ENCODE assay signal across 40 mouse cellular contexts in the genomic region with DNA sequence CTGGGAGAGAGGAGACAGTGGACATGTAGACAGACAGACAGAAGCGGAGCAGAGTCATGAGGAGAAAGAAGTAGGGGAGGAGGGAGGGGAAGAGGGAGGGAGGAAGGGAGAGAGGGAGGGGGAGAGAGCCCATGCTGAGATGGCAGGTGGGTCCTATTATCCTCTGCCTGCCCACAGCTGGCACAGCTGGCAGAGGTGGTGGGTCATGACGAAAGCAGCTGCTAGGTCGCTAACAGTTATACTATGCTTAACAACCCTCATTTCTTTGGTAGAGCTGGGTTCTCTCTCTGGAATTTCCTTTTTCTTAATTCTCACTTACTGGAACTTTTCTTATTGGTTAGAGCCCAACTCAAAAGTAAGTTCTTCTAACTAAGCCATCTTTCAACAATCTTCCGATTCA. TPM values are rescaled to one million over a fixed set of nuclear protein-coding genes. Genes with fewer than 3 reads are reported as not detected.
"Had no signal": no experiment of that assay in that cellular context is flagged by ENCODE, and none has a peak within 500 bp of the region (broad histone marks: within the 10 kb centered on the region; RNA-seq: fewer than 3 reads in every experiment).

No protein-coding gene starts in this region.

- ATAC-seq: hindbrain, embryonic 16.5 days; inflammation-experienced regulatory T-cells, adult 6 months; intestine, embryonic 15.5 days; intestine, postnatal 0 days; liver, embryonic 12.5 days had no signal

- H3K4me2 ChIP-seq: heart, embryonic 11.5 days; heart, embryonic 13.5 days; heart, embryonic 15.5 days; hindbrain, embryonic 12.5 days; hindbrain, embryonic 14.5 days; intestine, embryonic 15.5 days; limb, embryonic 13.5 days; limb, embryonic 15.5 days; liver, embryonic 12.5 days had no signal

- H3K27ac ChIP-seq: gastrocnemius, adult 2 months; heart, adult 2 months; heart, embryonic 13.5 days; heart, embryonic 15.5 days; hindbrain, embryonic 10.5 days; hindbrain, embryonic 12.5 days; hindbrain, embryonic 14.5 days; intestine, embryonic 15.5 days; layer of hippocampus, adult 2 months; limb, embryonic 13.5 days; limb, embryonic 15.5 days; liver, embryonic 12.5 days had no signal

- H3K9ac ChIP-seq: heart, embryonic 13.5 days; heart, embryonic 15.5 days; hindbrain, embryonic 12.5 days; hindbrain, embryonic 14.5 days; intestine, embryonic 15.5 days; limb, embryonic 13.5 days; limb, embryonic 15.5 days; liver, embryonic 12.5 days had no signal

- H3K4me1 ChIP-seq: heart, embryonic 13.5 days; heart, embryonic 15.5 days; hindbrain, embryonic 10.5 days; hindbrain, embryonic 12.5 days; intestine, embryonic 15.5 days; limb, embryonic 15.5 days; liver, embryonic 12.5 days had no signal

- H3K4me3 ChIP-seq: gastrocnemius, adult 2 months; heart, adult 2 months; heart, embryonic 13.5 days; heart, embryonic 15.5 days; hindbrain, embryonic 10.5 days; hindbrain, embryonic 12.5 days; intestine, embryonic 15.5 days; layer of hippocampus, adult 2 months; limb, embryonic 13.5 days; limb, embryonic 15.5 days; liver, embryonic 12.5 days had no signal

- H3K9me3 ChIP-seq: heart, embryonic 15.5 days; hindbrain, embryonic 12.5 days; intestine, embryonic 15.5 days; limb, embryonic 13.5 days; limb, embryonic 15.5 days; liver, embryonic 12.5 days had no signal

- DNase-seq: gastrocnemius, adult 2 months; gastrocnemius, postnatal 10 days; gastrocnemius, postnatal 36 days; heart, adult 2 months; heart, postnatal 14 days; heart, postnatal 4 days; kidney, adult 18-20 months; kidney, adult 8-10 months; kidney, postnatal 10 days; kidney, postnatal 25 days; kidney, postnatal 4 days; layer of hippocampus, adult 9-11 months; layer of hippocampus, postnatal 36 days; left cerebral cortex, postnatal 4 days had no signal

- H3K27me3 ChIP-seq: heart, embryonic 13.5 days; heart, embryonic 15.5 days; hindbrain, embryonic 12.5 days; intestine, embryonic 15.5 days; limb, embryonic 13.5 days; limb, embryonic 15.5 days; liver, embryonic 12.5 days had no signal

- H3K36me3 ChIP-seq: heart, embryonic 13.5 days; heart, embryonic 15.5 days; hindbrain, embryonic 10.5 days; hindbrain, embryonic 12.5 days; intestine, embryonic 15.5 days; limb, embryonic 13.5 days; limb, embryonic 15.5 days; liver, embryonic 12.5 days had no signal

RNA-seq across cellular contexts. Expression of gene Gm5426, which starts 28.9 kb away (rescaled TPM):
- total RNA-seq: gastrocnemius, adult 2 months; gastrocnemius, postnatal 10 days; gastrocnemius, postnatal 36 days; heart, adult 2 months; heart, postnatal 14 days; heart, postnatal 4 days; layer of hippocampus, adult 2 months; layer of hippocampus, postnatal 14 days; layer of hippocampus, postnatal 36 days; left cerebral cortex, adult 18-20 months; left cerebral cortex, adult 8-10 months; left cerebral cortex, postnatal 10 days; left cerebral cortex, postnatal 25 days; left cerebral cortex, postnatal 4 days; liver, adult 2 months had no signal
- polyA plus RNA-seq: frontal cortex, adult 2 months; gonadal fat pad, adult 2 months; heart, adult 2 months; heart, embryonic 11.5 days; heart, embryonic 13.5 days; heart, embryonic 15.5 days; heart, postnatal 0 days; hindbrain, embryonic 10.5 days; hindbrain, embryonic 12.5 days; hindbrain, embryonic 14.5 days; hindbrain, embryonic 16.5 days; intestine, embryonic 15.5 days; intestine, postnatal 0 days; kidney, embryonic 14.5 days; kidney, embryonic 16.5 days; limb, embryonic 11.5 days; limb, embryonic 13.5 days; limb, embryonic 15.5 days; liver, adult 2 months; liver, embryonic 12.5 days had no signal
